Mouse (Mus musculus) G1E (cell line): ENCODE data around the gene Mcur1. TPM values are rescaled to one million over a fixed set of nuclear protein-coding genes. Genes with fewer than 3 reads are reported as not detected.

ENCODE experiments used
- ATAC-seq: 2 replicates; pipeline ENCODE4 v1.8.0; 2016; ENCODE audit warnings: mild to moderate bottlenecking; ENCODE audit not compliant: insufficient number of reproducible peaks, poor library complexity, low FRiP score, severe bottlenecking; ENCODE audit errors: extremely low read depth
- DNase-seq: peaks from one replicate; pipeline ENCODE4 v3.0.0; 2012; ENCODE audit warnings: low spot score
- H3K27me3 ChIP-seq: 2 replicates; pipeline ENCODE4 v1.6.1; 2012; ENCODE audit warnings: mild to moderate bottlenecking, low read length, inconsistent platforms; ENCODE audit not compliant: insufficient read depth
- H3K36me3 ChIP-seq: replicated peaks from 2 replicates; pipeline ENCODE3; 2012; ENCODE audit warnings: mild to moderate bottlenecking, inconsistent platforms
- H3K4me1 ChIP-seq: 2 replicates; pipeline ENCODE4 v1.6.1; 2012; ENCODE audit warnings: low read depth, low read length, inconsistent platforms, mixed read lengths; ENCODE audit not compliant: insufficient read depth
- H3K4me3 ChIP-seq: 2 replicates; pipeline ENCODE4 v1.5.1; 2012; ENCODE audit warnings: low read depth, mild to moderate bottlenecking, inconsistent platforms, low read length, moderate library complexity, mixed read lengths
- H3K9me3 ChIP-seq: replicated peaks from 2 replicates; pipeline ENCODE4 v1.6.1; 2012; ENCODE audit warnings: inconsistent platforms
- CTCF ChIP-seq: IDR thresholded peaks from 2 replicates; pipeline ENCODE4 v1.5.1; 2012; ENCODE audit warnings: low read depth, low read length, inconsistent platforms, mixed read lengths
- GATA1 ChIP-seq: IDR thresholded peaks from 2 replicates; pipeline ENCODE4 v1.6.1; 2012; ENCODE audit warnings: borderline replicate concordance, low read length, inconsistent platforms, mixed read lengths
- GATA2 ChIP-seq: IDR thresholded peaks from 2 replicates; pipeline ENCODE4 v1.6.1; 2012; ENCODE audit warnings: low read depth, low read length, inconsistent platforms, borderline replicate concordance
- POLR2AphosphoS5 ChIP-seq: IDR thresholded peaks from 2 replicates; pipeline ENCODE4 v1.6.1; 2012; ENCODE audit warnings: low read depth, low read length, inconsistent platforms; ENCODE audit not compliant: insufficient replicate concordance
- polyA plus RNA-seq: library from polyadenylated mRNA; stranded (reverse); fragments of >175 nt; gene quantifications from 2 replicates; pipeline ENCODE4 v1.2.3, GENCODE M21; 2012
- total RNA-seq, 2 experiments: library from RNA; stranded (forward) in 1 of 2; stranded (reverse) in 1 of 2; fragments of 200-1000 nt in 1 of 2; fragments of >200 nt in 1 of 2; fragmentation: Nextera tagmentation in 1 of 2; gene quantifications; 2 replicates each; pipeline ENCODE4 v1.2.3; 2014 to 2017

The Mcur1 gene
- total and polyA plus RNA-seq, 3 experiments, result 8.2 to 22.3 (median 14.8) TPM

DNA sequence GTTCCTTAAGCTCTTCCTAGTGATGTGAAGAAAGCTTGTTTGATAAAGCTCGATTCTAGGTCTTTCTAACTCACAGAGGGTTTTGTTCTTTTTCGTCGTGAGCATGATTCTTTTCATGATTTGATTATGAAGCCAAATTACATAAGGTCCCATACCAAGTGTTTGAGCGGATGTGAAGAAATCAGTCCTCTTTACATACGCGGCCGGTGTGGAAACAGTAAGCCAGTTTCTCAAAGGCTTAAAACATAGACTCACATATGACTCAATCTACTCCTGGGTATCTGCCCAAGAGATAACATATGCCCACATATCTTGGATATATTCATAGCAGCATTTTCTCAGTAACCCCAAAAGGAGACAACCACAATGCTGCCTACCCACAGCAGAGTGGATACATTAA lies 66.3 kb downstream of the Mcur1 start:
- peaks cover 10% of the 10 kb centered on the region for H3K9me3 ChIP-seq
- H3K4me3 ChIP-seq, result no peak overlapping the region
- no peak for DNase-seq
- H3K4me1 ChIP-seq, result peaks cover 9% of the 10 kb centered on the region
- ATAC-seq, result no peak
- TF ChIP-seq GATA1, result no peak
- H3K27me3 ChIP-seq, result peaks cover 38% of the 10 kb centered on the region
- H3K36me3 ChIP-seq, result no peaks in the 10 kb centered on the region

DNA sequence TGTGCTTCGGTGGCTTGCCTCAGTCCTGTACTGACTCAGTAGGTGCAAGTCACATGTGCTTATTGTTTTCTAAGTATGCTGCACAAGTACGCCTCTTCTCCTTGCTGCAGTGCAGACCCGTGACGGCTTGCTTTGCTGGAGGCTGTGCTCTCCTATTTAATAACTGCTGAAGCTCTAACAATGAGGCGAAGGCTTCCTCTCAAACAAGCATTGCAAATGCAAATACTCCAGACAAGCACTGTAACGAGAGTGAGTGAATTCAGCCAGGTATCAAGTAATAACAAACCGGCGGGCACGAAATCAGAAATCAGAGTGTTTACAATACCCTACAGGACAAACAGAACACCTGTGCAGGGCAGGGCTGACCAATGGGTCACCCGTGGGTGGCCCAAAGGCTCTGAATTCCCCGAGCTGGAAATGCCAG lies 66.9 kb downstream of the Mcur1 start:
- Histone ChIP-seq H3K36me3 (no peaks in the 10 kb centered on the region), H3K9me3 (peaks cover 10% of the 10 kb centered on the region), H3K27me3 (peaks cover 40% of the 10 kb centered on the region), H3K4me1 (peaks cover 12% of the 10 kb centered on the region), H3K4me3 (no peak overlapping the region)
- no peak for DNase-seq
- TF ChIP-seq CTCF (no peak), GATA2 (no peak), POLR2AphosphoS5 (no peak)
- ATAC-seq, result no peak

Other genes starting within 250 kb of the Mcur1 start
- 5.5 and 7.5 TPM in 2 replicates for gene Sirt5, start 194.7 kb downstream of the Mcur1 start, total RNA-seq (2014; fragmentation: Nextera tagmentation)
- 5.5 and 5.6 TPM in 2 replicates for gene Sirt5, start 194.7 kb downstream of the Mcur1 start, total RNA-seq (2017)
- gene Sirt5, start 194.7 kb downstream of the Mcur1 start, polyA plus RNA-seq, result 5.2 and 5.7 TPM in 2 replicates
- 164 and 174 TPM in 2 replicates for gene Nol7, start 161.8 kb downstream of the Mcur1 start, total RNA-seq (2014; fragmentation: Nextera tagmentation)
- gene Nol7, start 161.8 kb downstream of the Mcur1 start, total RNA-seq (2017), result 178 and 221 TPM in 2 replicates
- gene Nol7, start 161.8 kb downstream of the Mcur1 start, polyA plus RNA-seq, result 231 and 273 TPM in 2 replicates
- 132 and 142 TPM in 2 replicates for gene Ranbp9, start 78.9 kb downstream of the Mcur1 start, total RNA-seq (2014; fragmentation: Nextera tagmentation)
- gene Ranbp9, start 78.9 kb downstream of the Mcur1 start, total RNA-seq (2017), result 60.9 and 66.3 TPM in 2 replicates
- gene Ranbp9, start 78.9 kb downstream of the Mcur1 start, polyA plus RNA-seq, result 81.0 and 105 TPM in 2 replicates
- not detected in 2 replicates for gene Rnf182, start 55.5 kb upstream of the Mcur1 start, total RNA-seq (2014; fragmentation: Nextera tagmentation)
- 0.05 and 0.06 TPM in 2 replicates for gene Rnf182, start 55.5 kb upstream of the Mcur1 start, total RNA-seq (2017)
- gene Rnf182, start 55.5 kb upstream of the Mcur1 start, polyA plus RNA-seq, result not detected in 2 replicates
- not detected in 2 replicates for gene Cd83, start 224.6 kb upstream of the Mcur1 start, total RNA-seq (2014; fragmentation: Nextera tagmentation)
- 0.05 and 0.06 TPM in 2 replicates for gene Cd83, start 224.6 kb upstream of the Mcur1 start, total RNA-seq (2017)
- gene Cd83, start 224.6 kb upstream of the Mcur1 start, polyA plus RNA-seq, result not detected in 2 replicates